Mouse (Mus musculus) lung, embryonic 14.5 days (tissue): Measurements from ENCODE around the gene Pycr2. TPM values are rescaled to one million over a fixed set of nuclear protein-coding genes. Genes with fewer than 3 reads are reported as not detected.

Experiments used
- ATAC-seq: fragments of 200-750 bp; cut with Nextera tagmentation; 2 replicates; pipeline ENCODE4 v1.8.0; 2017; ENCODE audit warnings: mild to moderate bottlenecking, moderate TSS enrichment, moderate library complexity; ENCODE audit not compliant: insufficient read depth
- DNase-seq: peaks from one replicate; pipeline ENCODE4 v3.0.0-alpha.2; 2015
- H3K27ac ChIP-seq: fragments of 300-500 bp; sonication (generic); 2 replicates; pipeline ENCODE4 v1.5.1; 2014; ENCODE audit warnings: low read depth, mild to moderate bottlenecking, moderate library complexity
- H3K27me3 ChIP-seq: fragments of 300-500 bp; sonication (generic); 2 replicates; pipeline ENCODE4 v1.6.1; 2014; ENCODE audit warnings: low read length, control low read depth; ENCODE audit not compliant: insufficient read depth
- H3K36me3 ChIP-seq: fragments of 300-500 bp; sonication (generic); 2 replicates; pipeline ENCODE4 v1.6.1; 2014; ENCODE audit warnings: control low read depth; ENCODE audit not compliant: insufficient read depth
- H3K4me1 ChIP-seq: fragments of 300-500 bp; sonication (generic); 2 replicates; pipeline ENCODE4 v1.6.1; 2014; ENCODE audit warnings: antibody characterized with exemption, control low read depth; ENCODE audit not compliant: insufficient read depth
- H3K4me2 ChIP-seq: fragments of 300-500 bp; sonication (generic); 2 replicates; pipeline ENCODE4 v1.6.1; 2014; ENCODE audit warnings: mild to moderate bottlenecking
- H3K4me3 ChIP-seq: fragments of 300-500 bp; sonication (generic); 2 replicates; pipeline ENCODE4 v1.5.1; 2014; ENCODE audit warnings: low read depth, low read length
- H3K9ac ChIP-seq: fragments of 300-500 bp; sonication (generic); 2 replicates; pipeline ENCODE4 v1.6.1; 2014
- H3K9me3 ChIP-seq: fragments of 300-500 bp; sonication (generic); 2 replicates; pipeline ENCODE4 v1.6.1; 2016; ENCODE audit warnings: low read depth, low read length, control low read depth
- CTCF ChIP-seq: IDR thresholded peaks from 2 replicates; pipeline ENCODE4 v1.5.1; 2016; ENCODE audit warnings: antibody characterized with exemption, low read depth
- WGBS: fragments of 180-500 bp; shearing (Covaris S2); extraction: QIAGEN DNeasy Blood & Tissue Kit; methylation state at CpG from one replicate; pipeline ENCODE4 v1.1.7; 2014; 5-methylcytosine and 5-hydroxymethylcytosine counted together
- polyA plus RNA-seq: library from polyadenylated mRNA; unstranded; fragments of >200 nt; fragmentation: Nextera tagmentation; extraction: Ambion mirVana; gene quantifications from 2 replicates; pipeline ENCODE4 v1.2.1, GENCODE M21; 2014

Pycr2 gene
- polyA plus RNA-seq, 1 experiment from 2014 or later, result 92.5 TPM

GRCm38 (mm10) chr1:180940776-180941460 is 36.8 kb downstream of the Pycr2 start:
- ATAC-seq, result no peak
- no peak for TF ChIP-seq CTCF
- peak overlapping the region; percentile 83; the same call in 1 of the 2 replicates for H3K9ac ChIP-seq
- H3K27me3 ChIP-seq, result peaks cover 9% of the 10 kb centered on the region
- DNase-seq, result no peak
- no peak overlapping the region for H3K27ac ChIP-seq
- WGBS, result 85% methylated on average over 7 of the region's 7 CpGs
- peaks cover 10% of the 10 kb centered on the region; the same call in 1 of the 2 replicates for H3K4me1 ChIP-seq
- peak overlapping the region; percentile 78; the same call in 1 of the 2 replicates for H3K4me3 ChIP-seq
- peak overlapping the region; percentile 96 for H3K4me2 ChIP-seq
- H3K36me3 ChIP-seq, result no peaks in the 10 kb centered on the region
- H3K9me3 ChIP-seq, result no peaks in the 10 kb centered on the region

GRCm38 (mm10) chr1:180941726-180942125 is 37.6 kb downstream of the Pycr2 start:
- ATAC-seq (0 out of 2 replicates have a peak, but pooled peaks have one; percentile 12), DNase-seq (no peak)
- Histone ChIP-seq H3K4me3 (peak overlapping the region; percentile 78), H3K4me1 (peaks cover 14% of the 10 kb centered on the region; the same call in 1 of the 2 replicates), H3K27me3 (peaks cover 7% of the 10 kb centered on the region), H3K36me3 (0 out of 2 replicates have a peak, but pooled peaks cover under 1% of the 10 kb centered on the region), H3K9ac (peak overlapping the region; percentile 83), H3K9me3 (no peaks in the 10 kb centered on the region), H3K4me2 (peak overlapping the region; percentile 96), H3K27ac (peak overlapping the region; percentile 84)
- 6% methylated on average over 18 of the region's 18 CpGs for WGBS
- TF ChIP-seq CTCF, result no peak

GRCm38 (mm10) chr1:180942166-180943031 is 38.3 kb downstream of the Pycr2 start, which contains the start of gene Tmem63a:
TSS of gene Tmem63a (plus strand) at chr1:180942344.
- Histone ChIP-seq H3K27ac (peak within 1 kb of the TSS; percentile 84), H3K4me2 (peak within 1 kb of the TSS; percentile 96), H3K36me3 (0 out of 2 replicates have a peak, but pooled peaks cover 3% of the 10 kb centered on the region), H3K4me3 (peak within 1 kb of the TSS; percentile 78), H3K9me3 (no peaks in the 10 kb centered on the region), H3K4me1 (peaks cover 14% of the 10 kb centered on the region; the same call in 1 of the 2 replicates), H3K27me3 (peaks cover 5% of the 10 kb centered on the region), H3K9ac (peak within 1 kb of the TSS; percentile 83)
- WGBS, result under 1% methylated on average over 73 of the region's 73 CpGs
- TF ChIP-seq CTCF, result no peak
- DNase-seq (peak; percentile 91), ATAC-seq (peak; percentile 63)

- H3K27ac ChIP-seq, result peak overlapping the region; percentile 84; the same call in 1 of the 2 replicates
- H3K27me3 ChIP-seq, result no peaks in the 10 kb centered on the region
- H3K4me2 ChIP-seq, result peak overlapping the region; percentile 96
- no peak for TF ChIP-seq CTCF
- H3K36me3 ChIP-seq, result 0 out of 2 replicates have a peak, but pooled peaks cover 3% of the 10 kb centered on the region
- DNase-seq (no peak), ATAC-seq (no peak)
- peaks cover 14% of the 10 kb centered on the region; the same call in 1 of the 2 replicates for H3K4me1 ChIP-seq
- 41% methylated on average over 11 of the region's 11 CpGs for WGBS
- H3K4me3 ChIP-seq, result peak overlapping the region; percentile 78
- peak overlapping the region; percentile 83 for H3K9ac ChIP-seq
- no peaks in the 10 kb centered on the region for H3K9me3 ChIP-seq
Measured at GRCm38 (mm10) chr1:180943032-180943644, 39.0 kb downstream of the Pycr2 start.

GRCm38 (mm10) chr1:180943896-180944295 is 39.8 kb downstream of the Pycr2 start:
- Histone ChIP-seq H3K36me3 (0 out of 2 replicates have a peak, but pooled peaks cover 5% of the 10 kb centered on the region), H3K27ac (no peak overlapping the region), H3K27me3 (no peaks in the 10 kb centered on the region), H3K9me3 (no peaks in the 10 kb centered on the region), H3K9ac (no peak overlapping the region), H3K4me3 (no peak overlapping the region), H3K4me1 (peaks cover 14% of the 10 kb centered on the region; the same call in 1 of the 2 replicates), H3K4me2 (no peak overlapping the region)
- WGBS, result 59% methylated on average over 1 of the region's 1 CpGs
- no peak for ATAC-seq
- peak; percentile 37 for TF ChIP-seq CTCF
- no peak for DNase-seq

GRCm38 (mm10) chr1:180944553-180944952 is 40.5 kb downstream of the Pycr2 start:
- 80% methylated on average over 4 of the region's 4 CpGs for WGBS
- no peak for DNase-seq
- H3K27ac ChIP-seq, result 0 out of 2 replicates have a peak overlapping the region, but pooled peaks have one; percentile 68

More at GRCm38 (mm10) chr1:180944553-180944952, 40.5 kb downstream of the Pycr2 start:
- no peak for ATAC-seq
- Histone ChIP-seq H3K27me3 (no peaks in the 10 kb centered on the region), H3K36me3 (peaks cover 10% of the 10 kb centered on the region; the same call in 1 of the 2 replicates), H3K9ac (no peak overlapping the region), H3K4me2 (no peak overlapping the region), H3K4me3 (no peak overlapping the region), H3K9me3 (no peaks in the 10 kb centered on the region), H3K4me1 (peaks cover 14% of the 10 kb centered on the region; the same call in 1 of the 2 replicates)
- no peak for TF ChIP-seq CTCF
